Mouse (Mus musculus): Measurements from ENCODE around the gene Gpam.

The Gpam gene

GRCm38 (mm10) chr19:55139301-55139700 lies 12.3 kb upstream of the Gpam start:
- DNase-seq (ENCODE audit: low spot score in 2 of 2): no peak

GRCm38 (mm10) chr19:55138506-55138905 lies 11.5 kb upstream of the Gpam start:
- no peak for DNase-seq (ENCODE audit: low spot score in 2 of 2)

- DNase-seq (ENCODE audit: low spot score in 2 of 2): no peak
Measured at GRCm38 (mm10) chr19:55137884-55138283, 10.8 kb upstream of the Gpam start.

GRCm38 (mm10) chr19:55136693-55137427 lies 9.8 kb upstream of the Gpam start:
- DNase-seq (ENCODE audit: low spot score in 2 of 2): no peak

GRCm38 (mm10) chr19:55135918-55136317 lies 8.9 kb upstream of the Gpam start:
- no peak for DNase-seq (ENCODE audit: low spot score in 2 of 2)

- no peak for DNase-seq (ENCODE audit: low spot score in 2 of 2)
Measured at GRCm38 (mm10) chr19:55134521-55134920, 7.5 kb upstream of the Gpam start.

GRCm38 (mm10) chr19:55132476-55132875 lies 5.4 kb upstream of the Gpam start:
- DNase-seq (ENCODE audit: low spot score in 2 of 2): no peak

GRCm38 (mm10) chr19:55131747-55132146 lies 4.7 kb upstream of the Gpam start:
- DNase-seq (ENCODE audit: low spot score in 2 of 2): no peak

GRCm38 (mm10) chr19:55128469-55128868 lies 1.4 kb upstream of the Gpam start:
- DNase-seq (ENCODE audit: low spot score in 2 of 2): no peak

- no peak for DNase-seq (ENCODE audit: low spot score in 2 of 2)
Measured at GRCm38 (mm10) chr19:55125456-55125855, 1.6 kb downstream of the Gpam start.

GRCm38 (mm10) chr19:55123001-55123536 lies 4.0 kb downstream of the Gpam start:
- DNase-seq (ENCODE audit: low spot score in 2 of 2): no peak

- DNase-seq (ENCODE audit: low spot score in 2 of 2): no peak
Measured at GRCm38 (mm10) chr19:55122351-55122980, 4.6 kb downstream of the Gpam start.

- DNase-seq (ENCODE audit: low spot score in 2 of 2): no peak
Measured at GRCm38 (mm10) chr19:55121836-55122235, 5.2 kb downstream of the Gpam start.

GRCm38 (mm10) chr19:55120518-55121244 lies 6.4 kb downstream of the Gpam start:
- DNase-seq (ENCODE audit: low spot score in 2 of 2): peak in 1 of 2 experiments; percentile 25

- DNase-seq (ENCODE audit: low spot score in 2 of 2): no peak
Measured at GRCm38 (mm10) chr19:55119541-55119940, 7.5 kb downstream of the Gpam start.

- no peak for DNase-seq (ENCODE audit: low spot score in 2 of 2)
Measured at GRCm38 (mm10) chr19:55117991-55118390, 9.0 kb downstream of the Gpam start.

GRCm38 (mm10) chr19:55117059-55117815 lies 9.8 kb downstream of the Gpam start:
- no peak for DNase-seq (ENCODE audit: low spot score in 2 of 2)

GRCm38 (mm10) chr19:55115532-55115931 lies 11.5 kb downstream of the Gpam start:
- DNase-seq (ENCODE audit: low spot score in 2 of 2): no peak

GRCm38 (mm10) chr19:55114825-55115395 lies 12.1 kb downstream of the Gpam start:
- DNase-seq (ENCODE audit: low spot score in 2 of 2): no peak

GRCm38 (mm10) chr19:55107896-55108295 lies 19.1 kb downstream of the Gpam start:
- DNase-seq (ENCODE audit: low spot score in 2 of 2): no peak

GRCm38 (mm10) chr19:55105969-55106368 lies 21.1 kb downstream of the Gpam start:
- DNase-seq (ENCODE audit: low spot score in 2 of 2): no peak
